Mouse (Mus musculus): ENCODE results near the gene Bcl2a1c.
A peak's percentile ranks its signal among the peaks of the same experiment; 100 is the strongest.
"Not testable (repeated sequence)": the region's sequence is repeated elsewhere in the genome, so short reads cannot be mapped to it uniquely, and the experiment has no call there.

The Bcl2a1c gene

GRCm38 (mm10) chr9:114329855-114330254 lies at the start of gene Bcl2a1c:
TSS of gene Bcl2a1c (plus strand) at chr9:114330135.
- DNase-seq (ENCODE audit: low spot score), result not testable (repeated sequence)

GRCm38 (mm10) chr9:114305957-114306356 lies 24.0 kb upstream of the Bcl2a1c start:
- not testable (repeated sequence) for DNase-seq (ENCODE audit: low spot score)

GRCm38 (mm10) chr9:114311752-114312151 lies 18.2 kb upstream of the Bcl2a1c start:
- DNase-seq (ENCODE audit: low spot score), result not testable (repeated sequence)

- DNase-seq (ENCODE audit: low spot score), result peak; percentile 60
Observed at GRCm38 (mm10) chr9:114318021-114318420, 11.9 kb upstream of the Bcl2a1c start.

- DNase-seq (ENCODE audit: low spot score), result no peak
Observed at GRCm38 (mm10) chr9:114326011-114326748, 3.8 kb upstream of the Bcl2a1c start.

GRCm38 (mm10) chr9:114328332-114328731 lies 1.6 kb upstream of the Bcl2a1c start:
- DNase-seq (ENCODE audit: low spot score), result not testable (repeated sequence)

- peak; percentile 73 for DNase-seq (ENCODE audit: low spot score)
Observed at GRCm38 (mm10) chr9:114367783-114368470, 38.0 kb downstream of the Bcl2a1c start.

- peak; percentile 12 for DNase-seq (ENCODE audit: low spot score)
Observed at GRCm38 (mm10) chr9:114368471-114368858, 38.5 kb downstream of the Bcl2a1c start.

GRCm38 (mm10) chr9:114369389-114369788 lies 39.5 kb downstream of the Bcl2a1c start:
- DNase-seq (ENCODE audit: low spot score), result peak; percentile 52

GRCm38 (mm10) chr9:114371717-114372116 lies 41.8 kb downstream of the Bcl2a1c start:
- peak; percentile 28 for DNase-seq (ENCODE audit: low spot score)

GRCm38 (mm10) chr9:114375276-114375962 lies 45.5 kb downstream of the Bcl2a1c start:
- DNase-seq (ENCODE audit: low spot score), result no peak

GRCm38 (mm10) chr9:114377168-114377567 lies 47.2 kb downstream of the Bcl2a1c start:
- DNase-seq (ENCODE audit: low spot score), result no peak

- DNase-seq (ENCODE audit: low spot score), result no peak
Observed at GRCm38 (mm10) chr9:114379871-114380270, 49.9 kb downstream of the Bcl2a1c start.

All from embryo, embryonic 10 days (tissue).